Comparison of ENCODE assay signal across 28 mouse cellular contexts in genomic region chr7:49388137-49388536, GRCm38 (mm10).
DNase-seq lines count a peak whose midpoint lies in the region; ATAC-seq lines count a peak whose summit lies in the region.
"Had no signal": no experiment of that assay in that cellular context is flagged by ENCODE, and none has a peak within 500 bp of the region (broad histone marks: within the 10 kb centered on the region; RNA-seq: fewer than 3 reads in every experiment).

No protein-coding gene starts in this region.

- no peak overlapping the region for H3K4me3 ChIP-seq in forebrain, embryonic 12.5 days (replicated peaks)
- no peak overlapping the region for H3K4me3 ChIP-seq in forebrain, embryonic 13.5 days
- H3K4me3 ChIP-seq: forebrain, embryonic 10.5 days; gastrocnemius, adult 2 months; heart, embryonic 12.5 days; heart, embryonic 15.5 days; hindbrain, embryonic 10.5 days; hindbrain, embryonic 15.5 days had no signal

- 0 out of 2 replicates have a peak, but pooled peaks have one; percentile 42 for ATAC-seq in forebrain, embryonic 12.5 days (ENCODE audit: low FRiP score)
- no peak for ATAC-seq in forebrain, embryonic 13.5 days
- ATAC-seq in megakaryocyte, adult 5-6 weeks (ENCODE audit: poor library complexity, severe bottlenecking) = no peak
- ATAC-seq in granulocyte monocyte progenitor cell, adult 5-6 weeks (replicated peaks; ENCODE audit: poor library complexity, severe bottlenecking) = no peak
- ATAC-seq: forebrain, postnatal 0 days; intestine, postnatal 0 days; Patski had no signal

- peaks cover 28% of the 10 kb centered on the region for H3K4me1 ChIP-seq in forebrain, embryonic 12.5 days
- peaks cover 25% of the 10 kb centered on the region for H3K4me1 ChIP-seq in forebrain, embryonic 13.5 days

- H3K4me2 ChIP-seq in forebrain, embryonic 12.5 days = no peak overlapping the region
- H3K4me2 ChIP-seq in forebrain, embryonic 13.5 days = no peak overlapping the region
- H3K4me2 ChIP-seq: heart, embryonic 12.5 days; heart, embryonic 15.5 days; hindbrain, embryonic 15.5 days had no signal

- H3K9me3 ChIP-seq in forebrain, embryonic 12.5 days = no peaks in the 10 kb centered on the region
- H3K9me3 ChIP-seq in forebrain, embryonic 13.5 days (replicated peaks) = no peaks in the 10 kb centered on the region
- H3K9me3 ChIP-seq: forebrain, embryonic 10.5 days; heart, embryonic 15.5 days; hindbrain, embryonic 10.5 days; hindbrain, embryonic 15.5 days had no signal

- H3K36me3 ChIP-seq in forebrain, embryonic 12.5 days (replicated peaks) = no peaks in the 10 kb centered on the region
- no peaks in the 10 kb centered on the region for H3K36me3 ChIP-seq in forebrain, embryonic 13.5 days (ENCODE audit: poor library complexity, severe bottlenecking)
- H3K36me3 ChIP-seq: forebrain, embryonic 10.5 days; G1E; heart, embryonic 12.5 days; heart, embryonic 15.5 days; hindbrain, embryonic 10.5 days; hindbrain, embryonic 15.5 days had no signal

- 46% methylated on average over 2 of the region's 2 CpGs for WGBS in forebrain, embryonic 12.5 days
- 46% methylated on average over 2 of the region's 2 CpGs for WGBS in forebrain, embryonic 13.5 days

- H3K27me3 ChIP-seq in forebrain, embryonic 12.5 days = no peaks in the 10 kb centered on the region
- H3K27me3 ChIP-seq in forebrain, embryonic 13.5 days = no peaks in the 10 kb centered on the region
- H3K27me3 ChIP-seq: heart, embryonic 12.5 days; heart, embryonic 15.5 days; hindbrain, embryonic 15.5 days; Patski had no signal

- DNase-seq in embryo, embryonic 10.5 days (ENCODE audit: low spot score) = peak; percentile 12
- DNase-seq in embryo, embryonic 10 days (ENCODE audit: low spot score) = no peak
- peak; percentile 27 for DNase-seq in ES-CJ7 (ENCODE audit: low read depth, low spot score)
- peak; percentile 38 for DNase-seq in retina, embryonic 14.5 days (ENCODE audit: low spot score)
- DNase-seq: adrenal gland, adult 2 months; adrenal gland, postnatal 14 days; cerebellum, adult 11-12 months; cerebellum, adult 8-10 months; cerebellum, postnatal 10 days; cerebellum, postnatal 36 days; forebrain, postnatal 0 days; gastrocnemius, adult 2 months; gastrocnemius, postnatal 14 days; heart, adult 18-20 months; heart, postnatal 10 days; heart, postnatal 36 days had no signal

- no peak overlapping the region for H3K27ac ChIP-seq in forebrain, embryonic 12.5 days
- H3K27ac ChIP-seq in forebrain, embryonic 13.5 days = no peak overlapping the region
- H3K27ac ChIP-seq: forebrain, embryonic 10.5 days; heart, embryonic 15.5 days; hindbrain, embryonic 15.5 days had no signal

- no peak overlapping the region for H3K9ac ChIP-seq in forebrain, embryonic 12.5 days
- H3K9ac ChIP-seq in forebrain, embryonic 13.5 days = no peak overlapping the region
- H3K9ac ChIP-seq: forebrain, postnatal 0 days; heart, embryonic 12.5 days; heart, embryonic 15.5 days; hindbrain, embryonic 15.5 days had no signal
